Mouse (Mus musculus) hindbrain, embryonic 15.5 days (tissue): ENCODE data around the gene Utp6. TPM values are rescaled to one million over a fixed set of nuclear protein-coding genes. Genes with fewer than 3 reads are reported as not detected.
"Not testable (repeated sequence)": the region's sequence is repeated elsewhere in the genome, so short reads cannot be mapped to it uniquely, and the experiment has no call there.

ENCODE experiments used
- ATAC-seq: fragments of 200-750 bp; cut with Nextera tagmentation; 2 replicates; pipeline ENCODE4 v1.8.0; 2017; ENCODE audit warnings: low read depth, moderate number of reproducible peaks, moderate TSS enrichment; ENCODE audit not compliant: low FRiP score
- H3K27ac ChIP-seq: fragments of 300-500 bp; sonication (generic); replicated peaks from 2 replicates; pipeline ENCODE4 v1.5.1; 2015; ENCODE audit warnings: mild to moderate bottlenecking, inconsistent platforms
- H3K27me3 ChIP-seq: fragments of 300-500 bp; sonication (generic); 2 replicates; pipeline ENCODE4 v1.6.1; 2015; ENCODE audit warnings: control low read depth, inconsistent platforms
- H3K36me3 ChIP-seq: fragments of 300-500 bp; sonication (generic); 2 replicates; pipeline ENCODE4 v1.6.1; 2015; ENCODE audit warnings: control low read depth, inconsistent platforms
- H3K4me1 ChIP-seq: fragments of 300-500 bp; sonication (generic); replicated peaks from 2 replicates; pipeline ENCODE4 v1.6.1; 2015; ENCODE audit warnings: control low read depth, inconsistent platforms
- H3K4me2 ChIP-seq: fragments of 300-500 bp; sonication (generic); 2 replicates; pipeline ENCODE4 v1.6.1; 2015; ENCODE audit warnings: moderate library complexity, mild to moderate bottlenecking, inconsistent platforms
- H3K4me3 ChIP-seq: fragments of 300-500 bp; sonication (generic); 2 replicates; pipeline ENCODE4 v1.5.1; 2015; ENCODE audit warnings: mild to moderate bottlenecking, inconsistent platforms
- H3K9ac ChIP-seq: fragments of 300-500 bp; sonication (generic); 2 replicates; pipeline ENCODE4 v1.6.1; 2015; ENCODE audit warnings: inconsistent platforms
- H3K9me3 ChIP-seq: fragments of 300-500 bp; sonication (generic); 2 replicates; pipeline ENCODE4 v1.6.1; 2016; ENCODE audit warnings: control low read depth, inconsistent platforms
- WGBS: fragments of 180-500 bp; shearing (Covaris S2); methylation state at CpG from one replicate; pipeline ENCODE4 v1.1.7; 2015; 5-methylcytosine and 5-hydroxymethylcytosine counted together
- polyA plus RNA-seq: library from polyadenylated mRNA; unstranded; fragments of >200 nt; fragmentation: Nextera tagmentation; extraction: Ambion mirVana; gene quantifications from 2 replicates; pipeline ENCODE4 v1.2.1, GENCODE M21; 2015

Utp6 gene
- polyA plus RNA-seq, 1 experiment from 2014 or later: 37.1 TPM

DNA sequence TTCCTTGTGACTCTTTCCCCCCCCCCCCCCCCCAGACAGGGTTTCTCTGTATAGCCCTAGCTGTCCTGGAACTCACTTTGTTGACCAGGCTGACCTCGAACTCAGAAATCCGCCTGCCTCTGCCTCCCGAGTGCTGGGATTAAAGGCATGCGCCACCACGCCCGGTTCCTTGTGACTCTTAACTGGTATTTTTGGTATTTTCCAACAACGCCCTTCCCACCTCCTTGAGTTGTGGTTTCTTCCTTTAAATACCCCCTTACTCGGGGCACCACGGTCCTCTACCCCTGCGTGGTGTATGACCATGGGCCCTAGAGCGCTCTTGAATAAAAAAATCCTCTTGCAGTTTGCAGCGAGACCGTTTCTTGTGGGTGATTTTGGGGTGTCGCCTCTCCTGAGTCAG, 14.9 kb upstream of the Utp6 start:
- H3K9ac ChIP-seq, H3K9me3 ChIP-seq, H3K27me3 ChIP-seq, H3K27ac ChIP-seq, ATAC-seq, H3K4me2 ChIP-seq, H3K4me3 ChIP-seq, H3K36me3 ChIP-seq: not testable (repeated sequence)
- H3K4me1 ChIP-seq: peaks cover 19% of the 10 kb centered on the region
- WGBS: 97% methylated on average over 14 of the region's 14 CpGs

DNA sequence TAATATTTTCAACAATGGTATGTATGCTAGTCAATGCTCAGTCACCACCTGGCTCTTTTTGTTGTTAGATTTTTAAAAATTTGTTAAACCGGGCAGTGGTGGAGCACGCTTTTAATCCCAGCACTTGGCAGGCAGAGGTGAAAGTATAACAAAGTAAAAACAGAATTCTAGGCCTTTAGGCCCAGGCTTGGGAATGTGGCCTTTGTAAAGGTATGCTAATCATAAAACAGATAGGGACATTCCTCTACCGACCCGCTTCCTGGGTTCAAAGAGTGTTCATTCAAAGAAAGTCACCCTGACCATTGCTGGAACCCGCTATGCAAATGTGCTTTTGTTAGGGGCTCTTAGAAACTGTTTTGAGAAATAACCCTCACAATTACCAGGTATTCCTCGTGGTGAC, 14.5 kb upstream of the Utp6 start:
- not testable (repeated sequence) for H3K27me3 ChIP-seq, H3K9me3 ChIP-seq, H3K36me3 ChIP-seq, H3K27ac ChIP-seq, ATAC-seq, H3K4me2 ChIP-seq, H3K4me3 ChIP-seq, H3K9ac ChIP-seq
- WGBS: 82% methylated on average over 6 of the region's 6 CpGs
- H3K4me1 ChIP-seq: peaks cover 19% of the 10 kb centered on the region

DNA sequence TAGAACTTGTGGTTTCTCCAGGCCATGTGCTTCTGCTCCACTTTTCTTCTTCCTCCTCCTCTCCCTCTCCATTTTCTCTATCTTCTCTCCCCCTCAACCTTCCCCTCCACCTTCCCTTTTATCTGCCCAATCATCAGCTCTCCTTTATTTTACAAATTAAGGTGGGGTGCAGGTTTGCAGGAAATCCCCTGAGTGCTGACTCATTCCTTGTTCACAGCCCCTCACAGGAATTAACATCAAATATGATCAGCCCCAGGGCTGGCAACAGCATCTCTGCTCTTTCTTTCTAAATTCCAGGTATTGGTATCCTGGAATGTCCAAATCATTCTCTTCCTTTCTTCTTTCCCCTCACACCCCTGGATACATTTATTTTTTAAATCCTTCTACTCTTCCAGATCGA, 14.0 kb upstream of the Utp6 start:
- 92% methylated on average over 1 of the region's 1 CpGs for WGBS
- peaks cover 19% of the 10 kb centered on the region for H3K4me1 ChIP-seq
- H3K9me3 ChIP-seq: no peaks in the 10 kb centered on the region
- no peaks in the 10 kb centered on the region for H3K36me3 ChIP-seq
- no peak for ATAC-seq
- H3K4me3 ChIP-seq: no peak overlapping the region
- H3K4me2 ChIP-seq: no peak overlapping the region
- H3K9ac ChIP-seq: no peak overlapping the region
- H3K27me3 ChIP-seq: peaks cover 9% of the 10 kb centered on the region; the same call in 1 of the 2 replicates
- H3K27ac ChIP-seq: no peak overlapping the region

DNA sequence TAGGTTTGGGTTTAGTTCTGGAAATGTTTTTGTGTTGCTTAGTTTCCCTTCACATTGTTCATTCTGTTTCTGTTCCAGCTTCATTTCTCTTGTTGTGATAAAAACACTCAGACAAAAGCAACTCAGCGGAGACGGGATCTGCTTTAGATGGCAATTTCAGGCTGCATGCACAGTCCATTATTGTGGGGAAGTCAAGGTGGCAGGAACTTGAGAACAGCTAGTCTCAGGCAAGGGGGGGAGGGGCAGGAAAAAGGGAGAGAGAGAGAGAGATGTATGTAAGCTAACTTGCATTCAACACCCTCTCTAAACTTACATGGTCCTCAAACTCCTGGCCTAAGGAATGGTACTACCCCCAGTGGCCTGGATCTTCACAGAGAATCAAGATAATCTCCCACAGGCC, 13.2 kb upstream of the Utp6 start:
- Histone ChIP-seq H3K27ac (no peak overlapping the region), H3K9me3 (no peaks in the 10 kb centered on the region), H3K36me3 (no peaks in the 10 kb centered on the region), H3K4me2 (no peak overlapping the region), H3K9ac (no peak overlapping the region), H3K27me3 (peaks cover 9% of the 10 kb centered on the region; the same call in 1 of the 2 replicates), H3K4me1 (peaks cover 19% of the 10 kb centered on the region), H3K4me3 (no peak overlapping the region)
- ATAC-seq: no peak
- 28% methylated on average over 2 of the region's 2 CpGs for WGBS

DNA sequence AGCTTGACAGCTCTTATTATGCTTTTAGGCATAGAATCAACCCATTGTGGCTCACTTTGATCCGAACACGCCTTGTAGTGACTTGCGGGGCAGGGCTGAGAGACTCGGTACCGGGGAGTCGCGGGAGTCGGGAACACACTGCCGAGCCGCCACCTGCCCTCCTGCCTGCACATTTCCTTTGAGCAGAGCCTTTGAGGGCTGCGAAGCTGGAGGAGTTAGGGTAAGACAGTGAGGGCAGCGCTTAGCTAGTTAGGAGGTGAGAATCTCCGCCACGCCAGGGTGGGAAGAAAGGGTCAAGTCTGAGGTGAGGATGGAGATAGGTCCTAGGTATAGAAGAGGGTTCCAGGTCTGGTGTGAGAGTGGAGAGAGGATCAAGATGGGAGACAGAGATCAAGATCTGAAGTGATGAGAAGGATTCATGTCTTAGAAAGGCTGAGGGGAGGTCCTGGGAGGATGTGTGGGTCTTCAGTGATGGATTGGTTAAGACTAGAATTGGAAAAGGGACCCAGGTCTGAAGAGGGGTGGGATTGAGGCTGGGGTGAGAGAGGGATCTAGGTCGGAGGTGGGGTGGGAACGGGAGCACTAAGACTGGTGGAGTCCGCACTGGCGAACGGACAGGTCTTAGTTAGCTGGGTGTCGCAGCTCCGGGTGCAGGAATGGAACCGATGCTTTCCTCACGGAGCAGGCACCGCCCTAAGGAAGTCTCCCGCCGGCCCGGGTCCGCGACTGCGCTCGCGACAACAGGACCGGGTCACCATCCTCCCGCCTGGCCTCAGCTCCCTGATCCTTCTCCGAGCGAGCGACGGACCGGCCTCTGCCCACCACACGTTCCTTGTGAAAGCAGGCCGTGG, 11.7 kb upstream of the Utp6 start:
- WGBS: under 1% methylated on average over 41 of the region's 41 CpGs

DNA sequence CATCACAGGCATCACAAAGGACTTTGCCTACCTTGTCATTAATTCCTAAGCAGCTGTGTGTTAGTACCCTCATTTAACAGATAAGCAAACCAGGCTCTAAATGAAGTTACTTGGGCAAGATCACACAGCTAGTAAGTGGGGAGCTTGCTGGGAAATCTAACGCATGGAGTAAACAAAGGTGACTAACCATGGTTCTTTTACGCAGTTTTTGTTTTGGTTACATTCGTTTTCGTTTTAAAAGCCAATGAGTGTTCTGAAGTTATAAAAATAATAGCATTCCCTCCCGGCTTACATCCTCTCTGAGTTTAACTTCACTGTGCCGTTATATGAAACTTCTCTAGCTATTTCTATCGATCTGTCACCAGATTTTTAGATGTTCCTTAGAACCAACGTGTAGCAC, 10.9 kb upstream of the Utp6 start:
- 12% methylated on average over 8 of the region's 8 CpGs for WGBS

More for the DNA sequence above, 11.7 kb upstream of the Utp6 start:
- ATAC-seq: peak; percentile 45; the same call in 1 of the 2 replicates
- no peaks in the 10 kb centered on the region for H3K9me3 ChIP-seq
- H3K27ac ChIP-seq: peak overlapping the region; percentile 42; the same call in 1 of the 2 replicates
- peaks cover 9% of the 10 kb centered on the region; the same call in 1 of the 2 replicates for H3K27me3 ChIP-seq
- H3K4me3 ChIP-seq: peak overlapping the region; percentile 62
- peaks cover 19% of the 10 kb centered on the region for H3K4me1 ChIP-seq
- H3K9ac ChIP-seq: peak overlapping the region; percentile 58
- no peaks in the 10 kb centered on the region for H3K36me3 ChIP-seq
- peak overlapping the region; percentile 96 for H3K4me2 ChIP-seq

DNA sequence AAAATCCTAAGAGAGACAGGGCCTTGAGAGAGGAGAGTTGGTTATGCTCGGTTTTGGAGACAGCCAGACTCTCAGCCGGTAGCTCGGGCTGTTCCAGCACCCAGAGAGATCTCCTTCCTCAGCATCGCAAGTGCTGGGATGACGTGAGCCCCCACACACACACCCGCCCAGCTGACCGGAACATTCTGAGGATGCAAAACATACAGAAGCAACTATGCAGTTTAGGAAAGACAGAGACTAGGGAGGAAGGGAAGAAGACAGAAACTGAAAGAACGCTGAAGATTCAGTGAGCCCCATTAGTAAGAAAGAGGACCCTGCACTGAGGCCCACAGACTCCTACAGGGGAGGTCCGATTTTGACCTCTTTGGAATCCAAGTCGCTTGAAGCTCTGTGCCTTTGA, 5.6 kb upstream of the Utp6 start:
- no peak overlapping the region for H3K27ac ChIP-seq
- ATAC-seq: no peak
- no peak overlapping the region for H3K9ac ChIP-seq
- WGBS: 82% methylated on average over 10 of the region's 10 CpGs
- H3K27me3 ChIP-seq: peaks cover 2% of the 10 kb centered on the region; the same call in 1 of the 2 replicates
- no peak overlapping the region for H3K4me3 ChIP-seq
- H3K4me2 ChIP-seq: no peak overlapping the region
- no peaks in the 10 kb centered on the region for H3K36me3 ChIP-seq
- no peaks in the 10 kb centered on the region for H3K9me3 ChIP-seq
- no peaks in the 10 kb centered on the region; the same call in 1 of the 2 replicates for H3K4me1 ChIP-seq

More for the DNA sequence above, 10.9 kb upstream of the Utp6 start:
- Histone ChIP-seq H3K9me3 (no peaks in the 10 kb centered on the region), H3K4me3 (peak overlapping the region; percentile 62), H3K4me2 (peak overlapping the region; percentile 96), H3K9ac (no peak overlapping the region), H3K36me3 (no peaks in the 10 kb centered on the region), H3K4me1 (peaks cover 19% of the 10 kb centered on the region), H3K27me3 (peaks cover 9% of the 10 kb centered on the region; the same call in 1 of the 2 replicates), H3K27ac (no peak overlapping the region)
- no peak for ATAC-seq

DNA sequence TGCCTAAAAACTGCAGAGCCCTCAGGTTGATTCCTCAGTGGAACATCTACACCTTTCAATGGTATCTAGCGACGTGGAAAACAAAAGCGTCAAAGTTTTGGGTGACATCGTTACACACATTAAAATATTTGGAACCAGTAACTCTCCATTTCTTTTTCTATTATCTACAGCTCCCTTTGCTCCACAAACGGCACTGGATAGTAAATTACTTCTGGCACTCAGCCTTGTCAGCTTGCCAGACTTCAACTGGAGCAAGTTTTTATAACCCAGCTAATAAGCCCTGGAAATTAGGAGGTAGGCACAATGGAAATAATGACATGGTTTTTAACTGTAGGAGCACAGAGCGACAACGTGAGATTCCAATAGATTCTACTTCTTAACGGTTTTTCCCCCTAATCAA, 3.7 kb upstream of the Utp6 start:
- 54% methylated on average over 8 of the region's 8 CpGs for WGBS
- Histone ChIP-seq H3K4me2 (no peak overlapping the region), H3K27me3 (0 out of 2 replicates have a peak, but pooled peaks cover 2% of the 10 kb centered on the region), H3K9ac (no peak overlapping the region), H3K27ac (no peak overlapping the region), H3K9me3 (no peaks in the 10 kb centered on the region), H3K4me3 (no peak overlapping the region), H3K4me1 (peaks cover 8% of the 10 kb centered on the region), H3K36me3 (no peaks in the 10 kb centered on the region)
- ATAC-seq: no peak

DNA sequence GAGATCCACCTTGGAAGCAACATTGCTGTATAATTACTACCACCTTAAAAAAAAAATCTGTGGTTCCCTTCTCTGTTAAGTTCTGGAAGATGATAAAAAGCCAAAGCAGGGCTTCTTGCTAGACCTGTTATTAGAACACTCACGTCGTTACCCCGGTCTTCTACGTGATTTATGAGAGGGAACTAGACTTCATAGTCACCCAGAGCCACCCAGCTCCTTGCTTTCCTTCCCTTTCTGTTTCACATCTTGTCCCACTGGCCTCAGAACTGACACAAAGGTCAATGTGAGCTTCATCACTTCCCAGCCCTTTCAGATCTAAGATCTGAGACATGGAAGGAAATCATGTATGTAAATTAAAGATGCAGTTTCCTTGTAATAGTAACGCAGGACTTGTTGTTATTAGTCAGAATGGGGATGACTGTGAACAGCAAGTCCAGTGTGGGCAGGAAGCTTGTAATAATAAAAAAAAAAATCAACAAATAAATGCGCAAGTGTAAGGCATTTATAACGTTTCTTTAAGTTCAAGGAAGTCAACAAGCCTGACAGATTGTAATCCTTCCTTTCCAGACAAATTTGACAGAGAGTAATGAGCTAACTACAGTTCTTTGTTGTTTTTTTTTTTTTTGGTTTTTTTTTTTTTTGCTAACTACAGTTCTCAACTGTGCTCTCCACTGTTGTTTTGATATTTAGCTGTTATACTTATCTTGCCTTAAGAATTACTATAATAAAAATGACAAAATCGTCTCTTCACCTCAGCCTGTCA, 1.2 kb upstream of the Utp6 start:
- H3K4me1 ChIP-seq: peaks cover 9% of the 10 kb centered on the region
- 0 out of 2 replicates have a peak overlapping the region, but pooled peaks have one; percentile 0 for H3K4me3 ChIP-seq
- no peaks in the 10 kb centered on the region for H3K9me3 ChIP-seq
- no peak overlapping the region for H3K27ac ChIP-seq
- H3K27me3 ChIP-seq: 0 out of 2 replicates have a peak, but pooled peaks cover 2% of the 10 kb centered on the region
- no peak overlapping the region; the same call in 1 of the 2 replicates for H3K9ac ChIP-seq
- peak overlapping the region; percentile 76 for H3K4me2 ChIP-seq
- H3K36me3 ChIP-seq: peaks cover 9% of the 10 kb centered on the region
- ATAC-seq: no peak
- 66% methylated on average over 8 of the region's 8 CpGs for WGBS

DNA sequence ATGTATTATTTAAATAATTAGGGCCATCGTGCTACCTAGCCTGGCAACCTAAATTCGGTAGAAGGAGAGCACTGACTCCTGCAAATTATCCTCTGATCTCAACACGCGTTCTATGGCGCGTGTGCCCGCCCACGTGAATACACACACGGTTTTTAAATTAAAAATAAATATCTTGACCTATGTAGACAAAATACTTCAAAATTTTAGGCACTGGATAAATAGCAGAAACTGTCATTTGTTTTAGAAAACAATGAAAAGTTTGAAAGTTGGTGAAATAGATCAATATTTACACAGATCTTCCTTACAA, 640 bp upstream of the Utp6 start:
- WGBS: 2% methylated on average over 9 of the region's 9 CpGs
- Histone ChIP-seq H3K9ac (peak overlapping the region; percentile 41), H3K36me3 (peaks cover 14% of the 10 kb centered on the region), H3K27ac (peak overlapping the region; percentile 31; the same call in 1 of the 2 replicates), H3K27me3 (0 out of 2 replicates have a peak, but pooled peaks cover 2% of the 10 kb centered on the region), H3K4me1 (peaks cover 9% of the 10 kb centered on the region), H3K9me3 (no peaks in the 10 kb centered on the region), H3K4me3 (peak overlapping the region; percentile 68), H3K4me2 (peak overlapping the region; percentile 76)
- ATAC-seq: peak; percentile 24; the same call in 1 of the 2 replicates

DNA sequence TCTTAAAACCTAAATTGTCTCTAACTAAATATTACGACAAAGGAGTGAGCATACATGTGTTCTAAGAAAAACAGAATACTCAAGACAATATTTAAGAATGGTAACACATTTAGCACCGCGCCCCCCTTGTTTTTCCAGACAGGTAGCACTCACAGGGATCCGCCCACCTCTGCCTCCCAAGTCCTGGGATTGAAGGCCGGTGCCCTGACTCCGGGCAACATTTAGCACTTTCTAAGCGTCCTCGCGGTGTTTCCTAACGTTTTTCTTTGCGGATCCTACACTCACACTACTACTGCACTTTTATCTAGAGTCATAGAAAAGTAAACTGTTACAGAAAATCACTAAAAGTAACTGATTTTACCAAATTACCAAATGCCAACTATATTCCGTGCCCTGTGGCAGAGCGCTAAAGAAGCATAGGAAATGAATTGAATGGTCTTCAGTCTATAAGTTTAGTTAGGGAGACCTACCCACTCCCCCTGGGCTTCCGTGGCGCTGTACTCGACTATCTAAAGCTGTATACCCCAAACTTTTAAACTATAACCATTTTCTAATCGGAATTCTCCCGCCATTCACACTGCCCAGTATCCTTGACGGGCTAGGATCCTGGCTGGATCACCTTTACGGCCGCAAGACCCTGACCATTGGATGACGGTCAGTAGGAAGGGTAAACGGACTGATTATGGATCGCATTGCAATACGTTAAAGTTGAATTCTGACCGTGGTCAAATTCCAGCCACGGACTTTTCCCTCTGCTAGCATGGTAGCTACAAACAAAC, 655 bp downstream of the Utp6 start:
- peak overlapping the region; percentile 59 for H3K27ac ChIP-seq
- H3K36me3 ChIP-seq: peaks cover 23% of the 10 kb centered on the region
- ATAC-seq: peak; percentile 23

More for the DNA sequence above, 655 bp downstream of the Utp6 start:
- WGBS: 7% methylated on average over 27 of the region's 27 CpGs
- H3K4me2 ChIP-seq: peak overlapping the region; percentile 76
- H3K9me3 ChIP-seq: no peaks in the 10 kb centered on the region
- H3K27me3 ChIP-seq: 0 out of 2 replicates have a peak, but pooled peaks cover 2% of the 10 kb centered on the region
- H3K4me1 ChIP-seq: peaks cover 9% of the 10 kb centered on the region
- H3K9ac ChIP-seq: peak overlapping the region; percentile 55
- H3K4me3 ChIP-seq: peak overlapping the region; percentile 68
